Mouse (Mus musculus): Measurements from ENCODE around the gene Atg16l2.

- TF ChIP-seq ZNF384 (IDR thresholded peaks at IDR 0.05; ENCODE audit: low read depth, low read length) (no peak), HCFC1 (IDR thresholded peaks at IDR 0.05; ENCODE audit: borderline replicate concordance, insufficient read depth, low read length) (no peak), MAFK (IDR thresholded peaks at IDR 0.05; ENCODE audit: insufficient read depth, low read depth, low read length) (no peak)
These were observed 13.6 kb upstream of the Atg16l2 start for GRCm38 (mm10) chr7:101315699-101316098.
